Mouse (Mus musculus) liver, embryonic 18 days (tissue): Measurements from ENCODE around the gene Foxa1. TPM values are rescaled to one million over a fixed set of nuclear protein-coding genes. Genes with fewer than 3 reads are reported as not detected.

Source experiments
- polyA plus RNA-seq: library from polyadenylated mRNA; depleted of rRNA; stranded (reverse); fragments of >200 nt; gene quantifications from 2 replicates; pipeline ENCODE4 v1.2.3, GENCODE M21; 2012; rRNA removed

Foxa1 gene
- polyA plus RNA-seq = 2.3 and 2.6 TPM in 2 replicates

DNA sequence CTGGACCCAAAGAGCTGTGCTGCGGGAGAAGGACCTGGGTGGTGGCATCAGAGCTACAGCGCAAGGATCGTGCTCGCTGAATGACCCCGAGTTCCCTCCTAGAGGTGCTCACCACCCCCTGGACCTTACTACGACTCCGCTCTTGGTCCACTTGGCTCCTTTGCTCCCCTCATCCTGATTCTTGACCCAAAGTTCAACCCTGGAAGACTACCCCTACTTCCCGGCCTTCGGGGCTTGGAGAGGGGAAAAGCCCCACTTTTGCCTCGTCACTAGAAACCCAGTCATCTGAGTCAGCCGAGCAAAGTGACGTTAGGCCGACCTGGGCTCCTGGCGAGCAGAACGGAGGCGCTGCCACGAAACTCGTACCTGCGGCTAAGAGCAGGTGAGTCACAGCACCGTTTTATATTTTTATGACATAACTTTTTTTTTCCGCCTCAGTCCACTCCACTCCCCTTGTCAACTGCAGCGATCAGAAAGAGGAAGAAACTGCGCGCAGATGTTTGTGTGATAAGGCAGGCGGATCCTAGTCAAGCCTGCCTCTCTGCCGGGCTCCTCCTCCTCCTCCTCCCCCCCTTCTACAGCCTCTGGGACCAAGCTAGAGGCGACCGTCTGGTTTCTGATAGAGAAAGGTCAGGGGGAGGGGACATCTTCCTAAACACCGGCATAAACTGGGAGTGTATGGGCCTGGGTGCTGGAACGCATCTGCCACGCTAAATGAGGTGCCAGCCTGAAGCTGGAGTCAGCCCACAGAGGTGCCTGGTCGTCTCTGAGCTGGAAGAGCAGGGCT, at the start of gene Foxa1:
TSS of gene Foxa1 (minus strand) at position 502 of the 787 bp plus-strand sequence.

DNA sequence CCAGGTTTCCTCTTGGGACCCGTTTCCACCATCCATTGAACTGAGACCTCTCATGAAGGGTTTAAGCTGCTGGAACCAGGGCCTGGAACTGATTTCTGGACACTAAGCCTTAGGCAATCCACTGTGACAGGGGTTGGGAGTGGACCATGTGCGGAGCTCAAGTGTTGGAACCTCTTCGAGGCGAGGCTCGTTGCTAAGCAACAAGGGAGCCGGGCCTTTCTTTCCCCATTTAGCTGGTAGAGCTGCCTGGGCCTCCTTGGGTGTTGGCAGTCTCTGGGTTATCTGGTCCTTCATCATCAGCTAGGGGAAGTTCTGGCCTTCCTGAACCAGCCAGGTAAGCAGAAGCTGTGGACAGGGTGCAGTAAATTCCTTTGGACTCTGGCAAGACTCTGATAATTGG, 17.2 kb upstream of the Foxa1 start, which contains the start of gene Ttc6:
TSS of gene Ttc6 (plus strand) at position 205 of the 400 bp plus-strand sequence.

Other genes with a start within 250 kb of the Foxa1 start
- gene Ttc6, start 17.2 kb upstream of the Foxa1 start, polyA plus RNA-seq = 0.22 TPM in 2 replicates